Mouse (Mus musculus) ovary, adult 18-20 months (tissue): ENCODE results near the gene Lrrc42.

Experiments used
- DNase-seq: peaks from one replicate; pipeline ENCODE4 v3.0.0; 2022; ENCODE audit warnings: low spot score, mixed read lengths

The Lrrc42 gene

GRCm38 (mm10) chr4:107253125-107254091 lies at the start of gene Lrrc42, which contains the start of gene Hspb11:
Gene Lrrc42, minus strand, starts transcription at chr4:107253532.
Gene Hspb11, plus strand, starts transcription at chr4:107253593.
- peak; percentile 96 for DNase-seq

DNA sequence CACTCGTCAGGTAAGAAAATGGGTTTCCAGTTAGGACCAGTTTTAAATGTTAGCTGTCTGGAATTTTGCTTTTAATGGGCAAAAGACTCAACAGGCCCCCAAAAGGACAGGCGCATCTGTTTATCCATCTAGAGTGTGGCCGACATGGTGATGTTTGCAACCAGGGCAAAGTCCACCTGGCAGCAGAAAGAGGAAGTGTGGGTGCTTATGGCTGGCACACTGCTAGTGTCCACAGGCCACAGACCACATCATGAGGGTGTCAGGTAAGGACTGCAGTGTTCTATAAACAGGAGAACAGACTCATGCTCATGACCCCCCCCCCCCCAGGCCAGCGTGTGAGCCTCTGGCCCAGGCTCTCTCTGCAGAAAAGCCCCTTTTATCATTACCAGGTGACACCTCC lies 49.5 kb upstream of the Lrrc42 start:
- no peak for DNase-seq

- no peak for DNase-seq
Observed at GRCm38 (mm10) chr4:107302221-107302620, 48.9 kb upstream of the Lrrc42 start.

DNA sequence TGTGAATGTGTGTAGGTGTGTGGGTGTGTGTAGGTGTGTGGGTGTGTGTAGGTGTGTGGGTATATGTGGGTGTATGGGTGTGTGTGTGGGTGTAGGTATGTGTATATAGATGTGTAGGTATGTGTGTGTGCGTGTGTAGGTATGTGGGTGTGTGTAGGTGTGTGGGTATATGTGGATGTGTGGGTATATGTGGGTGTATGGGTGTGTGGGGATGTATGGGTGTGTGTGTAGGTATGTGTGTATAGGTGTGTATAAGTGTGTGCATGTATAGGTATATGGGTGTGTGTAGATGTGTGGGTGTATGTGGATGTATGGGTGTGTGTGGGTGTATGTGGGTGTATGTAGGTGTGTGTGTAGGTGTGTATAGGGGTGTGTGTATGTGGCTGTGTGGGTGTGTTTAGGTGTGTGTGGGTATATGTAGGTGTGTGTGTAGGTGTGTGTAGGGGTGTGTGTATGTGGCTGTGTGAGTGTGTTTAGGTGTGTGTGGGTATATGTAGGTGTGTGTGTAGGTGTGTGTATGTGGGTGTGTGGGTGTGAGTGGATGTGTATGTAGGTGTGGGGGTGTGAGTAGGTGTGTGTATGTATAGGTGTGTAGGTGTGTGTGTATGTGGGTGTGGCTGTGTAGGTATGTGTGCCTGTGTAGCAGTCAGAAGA lies 47.7 kb upstream of the Lrrc42 start:
- no peak for DNase-seq

- DNase-seq: no peak
Observed at GRCm38 (mm10) chr4:107300371-107300770, 47.0 kb upstream of the Lrrc42 start.

GRCm38 (mm10) chr4:107299779-107300340 lies 46.5 kb upstream of the Lrrc42 start:
- DNase-seq: no peak

DNA sequence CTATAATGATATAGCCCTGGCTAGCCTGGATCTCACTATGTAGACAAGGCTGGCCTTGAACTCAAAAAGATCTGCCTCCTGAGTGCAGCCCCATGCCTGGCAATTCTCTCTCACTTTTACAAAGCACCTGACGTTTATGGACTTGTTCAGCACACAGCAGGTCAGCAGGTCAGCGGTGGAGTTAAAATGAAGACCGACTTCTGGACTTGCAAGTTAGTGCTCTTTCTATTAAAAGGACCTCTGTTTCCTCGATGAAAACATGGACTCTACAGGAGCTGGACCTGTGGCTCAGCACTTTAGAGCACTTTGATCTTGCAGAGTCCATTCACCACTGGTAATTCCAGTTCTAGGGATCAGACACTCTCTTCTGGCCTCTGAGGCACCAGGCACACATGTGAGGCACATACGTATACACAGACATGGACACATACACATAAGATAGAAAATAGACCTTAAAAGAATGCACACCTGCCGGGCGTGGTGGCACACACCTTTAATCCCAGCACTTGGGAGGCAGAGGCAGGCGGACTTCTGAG lies 44.8 kb upstream of the Lrrc42 start:
- no peak for DNase-seq

- DNase-seq: no peak
Observed at GRCm38 (mm10) chr4:107292273-107292662, 38.9 kb upstream of the Lrrc42 start.

DNA sequence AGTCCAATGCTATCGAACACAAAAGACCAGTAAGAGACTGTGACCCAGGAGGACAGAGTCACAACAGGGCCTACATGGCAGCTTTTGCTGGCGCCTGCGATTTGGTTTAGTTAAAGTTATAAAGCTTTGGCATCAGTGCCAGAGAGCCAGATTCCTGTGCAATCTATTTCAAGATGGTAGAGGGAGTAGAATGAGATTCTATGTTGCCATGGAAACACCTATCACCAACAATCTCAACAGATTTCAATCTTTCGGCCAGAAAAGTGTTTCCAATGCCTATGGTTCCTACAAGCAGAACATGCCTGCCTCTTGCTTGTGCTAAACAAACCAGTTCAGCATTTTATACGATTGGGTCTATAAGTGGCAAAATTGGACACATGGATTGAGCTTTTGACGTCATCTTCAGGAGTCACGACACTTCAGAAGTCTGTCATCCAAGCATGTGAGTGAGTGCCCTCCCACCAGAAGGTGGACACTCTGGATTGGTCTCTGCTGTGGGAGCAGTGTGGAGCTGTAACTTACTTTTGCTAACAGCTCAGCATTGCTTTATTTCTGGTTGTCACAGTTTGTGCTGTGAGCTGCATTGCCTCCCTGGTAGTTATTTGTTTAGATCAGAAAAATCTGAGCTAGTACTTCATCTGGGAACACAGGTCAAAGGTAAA lies 38.4 kb upstream of the Lrrc42 start:
- DNase-seq: no peak

- no peak for DNase-seq
Observed at GRCm38 (mm10) chr4:107287517-107287916, 34.2 kb upstream of the Lrrc42 start.

- DNase-seq: no peak
Observed at GRCm38 (mm10) chr4:107286386-107286785, 33.1 kb upstream of the Lrrc42 start.

GRCm38 (mm10) chr4:107285446-107286200 lies 32.3 kb upstream of the Lrrc42 start:
- no peak for DNase-seq

DNA sequence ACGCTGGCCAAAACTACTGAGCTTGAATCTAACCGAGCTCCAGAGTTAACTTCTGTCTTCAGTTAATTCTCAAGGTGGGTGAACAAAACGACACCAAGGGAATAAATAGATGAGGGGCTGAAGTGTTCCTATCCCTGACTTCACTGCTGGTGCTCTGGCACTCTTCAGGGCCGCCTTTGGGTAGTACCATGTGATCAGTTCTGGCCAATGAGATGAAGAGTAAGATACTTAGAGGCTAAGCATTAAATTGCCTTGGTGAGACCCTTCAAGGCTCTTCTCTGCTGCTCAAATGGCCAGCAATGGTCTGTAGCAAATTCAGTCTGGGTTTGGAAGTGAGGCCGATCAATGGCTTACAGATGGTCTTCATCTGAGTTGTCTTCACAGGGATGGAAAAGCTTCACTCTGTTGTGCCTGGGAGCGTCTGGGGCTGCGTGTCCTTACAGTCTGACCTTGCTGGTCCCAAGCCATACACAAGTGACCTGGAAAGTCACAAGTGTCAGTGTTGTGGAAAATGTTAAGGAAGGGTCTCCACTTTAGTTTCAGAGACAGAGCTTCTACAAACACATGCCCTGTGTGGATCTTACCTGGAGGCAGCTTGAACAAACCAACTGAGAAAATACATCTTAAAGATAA lies 27.6 kb upstream of the Lrrc42 start:
- DNase-seq: no peak

- DNase-seq: no peak
Observed at GRCm38 (mm10) chr4:107278188-107278707, 24.9 kb upstream of the Lrrc42 start.

GRCm38 (mm10) chr4:107274511-107274910 lies 21.2 kb upstream of the Lrrc42 start:
- no peak for DNase-seq

GRCm38 (mm10) chr4:107273683-107274082 lies 20.4 kb upstream of the Lrrc42 start:
- DNase-seq: no peak

GRCm38 (mm10) chr4:107260001-107260400 lies 6.7 kb upstream of the Lrrc42 start:
- no peak for DNase-seq

- DNase-seq: no peak
Observed at GRCm38 (mm10) chr4:107254414-107254813, 1.1 kb upstream of the Lrrc42 start.

GRCm38 (mm10) chr4:107252522-107252921 lies 810 bp downstream of the Lrrc42 start:
- DNase-seq: no peak

DNA sequence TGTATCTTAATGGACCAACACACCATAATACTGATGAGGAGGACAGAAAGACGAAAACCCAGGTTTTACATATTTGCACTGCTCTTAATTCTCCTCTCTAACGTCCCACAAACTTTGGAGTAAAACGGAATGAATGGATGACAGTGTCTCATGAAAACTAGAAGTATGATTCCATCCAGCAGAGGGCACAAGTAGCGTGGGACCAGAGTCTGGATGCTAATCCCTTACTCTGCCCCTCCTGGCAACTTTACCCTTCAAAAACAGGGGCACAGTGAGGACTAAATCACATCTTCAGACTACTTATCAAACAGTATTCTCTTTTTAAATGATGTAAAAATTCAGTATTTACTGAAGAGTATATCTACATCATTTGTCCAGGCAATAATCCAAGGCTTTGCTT lies 2.8 kb downstream of the Lrrc42 start:
- no peak for DNase-seq

GRCm38 (mm10) chr4:107249471-107249870 lies 3.9 kb downstream of the Lrrc42 start:
- no peak for DNase-seq
